Mouse (Mus musculus) hindbrain, embryonic 10.5 days (tissue): ENCODE measurements around the gene Gm12887. TPM values are rescaled to one million over a fixed set of nuclear protein-coding genes. Genes with fewer than 3 reads are reported as not detected.

ENCODE experiments used
- DNase-seq: peaks from one replicate; pipeline ENCODE4 v3.0.0-alpha.2; 2017; ENCODE audit warnings: low spot score
- H3K27ac ChIP-seq: fragments of 300-500 bp; sonication (generic); 2 replicates; pipeline ENCODE4 v1.5.1; 2016; ENCODE audit warnings: mild to moderate bottlenecking, moderate library complexity
- H3K27me3 ChIP-seq: fragments of 300-500 bp; sonication (generic); 2 replicates; pipeline ENCODE4 v1.6.1; 2016; ENCODE audit warnings: mild to moderate bottlenecking; ENCODE audit not compliant: poor library complexity, insufficient read depth, severe bottlenecking
- H3K36me3 ChIP-seq: fragments of 300-500 bp; sonication (generic); 2 replicates; pipeline ENCODE4 v1.6.1; 2016; ENCODE audit warnings: mild to moderate bottlenecking, moderate library complexity
- H3K4me1 ChIP-seq: fragments of 300-500 bp; sonication (generic); replicated peaks from 2 replicates; pipeline ENCODE4 v1.6.1; 2016; ENCODE audit warnings: mild to moderate bottlenecking
- H3K4me3 ChIP-seq: fragments of 300-500 bp; sonication (generic); 2 replicates; pipeline ENCODE4 v1.5.1; 2016; ENCODE audit warnings: mild to moderate bottlenecking, moderate library complexity
- H3K9me3 ChIP-seq: fragments of 300-500 bp; sonication (generic); 2 replicates; pipeline ENCODE4 v1.6.1; 2016; ENCODE audit warnings: mild to moderate bottlenecking, moderate library complexity
- WGBS: fragments of 180-500 bp; shearing (Covaris S2); methylation state at CpG from one replicate; pipeline ENCODE4 v1.1.7; 2016; 5-methylcytosine and 5-hydroxymethylcytosine counted together
- polyA plus RNA-seq: library from polyadenylated mRNA; unstranded; fragments of >200 nt; fragmentation: Nextera tagmentation; extraction: Ambion mirVana; gene quantifications from 2 replicates; pipeline ENCODE4 v1.2.1, GENCODE M21; 2016

Gm12887 gene
- polyA plus RNA-seq: not detected in 2 replicates

- no peak for DNase-seq
- no peaks in the 10 kb centered on the region for H3K4me1 ChIP-seq
- no peak within 1 kb of the TSS for H3K27ac ChIP-seq
- WGBS: 58% methylated on average over 2 of the region's 2 CpGs
- no peak within 1 kb of the TSS for H3K4me3 ChIP-seq
- H3K9me3 ChIP-seq: peaks cover 93% of the 10 kb centered on the region
- no peaks in the 10 kb centered on the region for H3K27me3 ChIP-seq
- H3K36me3 ChIP-seq: no peaks in the 10 kb centered on the region
Measured at GRCm38 (mm10) chr4:121622003-121622402, at the start of gene Gm12887. TSS of gene Gm12887 (minus strand) at chr4:121622103.

- 83% methylated on average over 1 of the region's 1 CpGs for WGBS
- peaks cover 49% of the 10 kb centered on the region for H3K9me3 ChIP-seq
- H3K27ac ChIP-seq: no peak overlapping the region
- H3K4me1 ChIP-seq: no peaks in the 10 kb centered on the region
- DNase-seq: no peak
- H3K36me3 ChIP-seq: no peaks in the 10 kb centered on the region
- H3K4me3 ChIP-seq: no peak overlapping the region
- H3K27me3 ChIP-seq: no peaks in the 10 kb centered on the region
Measured at GRCm38 (mm10) chr4:121657040-121657439, 35.1 kb upstream of the Gm12887 start.

Other genes with a start within 250 kb of the Gm12887 start
- not detected in 2 replicates for gene Gm12886, start 199.0 kb downstream of the Gm12887 start, polyA plus RNA-seq